Mouse (Mus musculus) kidney, adult 2 months (tissue): ENCODE results near the gene Sesn1. TPM values are rescaled to one million over a fixed set of nuclear protein-coding genes. Genes with fewer than 3 reads are reported as not detected.

ENCODE experiments used
- DNase-seq: peaks from one replicate; pipeline ENCODE4 v3.0.0; 2021
- H3K27ac ChIP-seq: fragments of 200-500 bp; 2 replicates; pipeline ENCODE4 v1.5.1; 2012; ENCODE audit warnings: low read depth, low read length, control low read depth, inconsistent platforms; ENCODE audit not compliant: insufficient read depth
- H3K27me3 ChIP-seq: fragments of 200-500 bp; replicated peaks from 2 replicates; pipeline ENCODE4 v1.6.1; 2012; ENCODE audit warnings: mild to moderate bottlenecking, moderate library complexity, low read length, inconsistent platforms; ENCODE audit not compliant: control insufficient read depth, insufficient read depth
- H3K36me3 ChIP-seq: fragments of 200-500 bp; 2 replicates; pipeline ENCODE4 v1.6.1; 2012; ENCODE audit warnings: mild to moderate bottlenecking, moderate library complexity, low read length, inconsistent platforms; ENCODE audit not compliant: control insufficient read depth, insufficient read depth
- H3K4me1 ChIP-seq: fragments of 200-500 bp; 2 replicates; pipeline ENCODE4 v1.6.1; 2011; ENCODE audit warnings: low read length; ENCODE audit not compliant: control insufficient read depth, insufficient read depth
- H3K4me3 ChIP-seq: fragments of 200-500 bp; 2 replicates; pipeline ENCODE4 v1.5.1; 2011; ENCODE audit warnings: mild to moderate bottlenecking, low read depth, low read length, control low read depth; ENCODE audit not compliant: insufficient read depth
- CTCF ChIP-seq: fragments of 200-500 bp; conservative IDR thresholded peaks from 2 replicates; pipeline ENCODE4 v1.5.1; 2011; ENCODE audit warnings: low read depth, mild to moderate bottlenecking, control low read depth, low read length, moderate library complexity, mixed read lengths; ENCODE audit not compliant: insufficient read depth, insufficient read length
- POLR2A ChIP-seq: fragments of 200-500 bp; IDR thresholded peaks from one replicate; pipeline ENCODE4 v1.6.1; 2011; ENCODE audit warnings: low read depth, low read length, control low read depth
- WGBS: fragments of 180-500 bp; shearing (Covaris S2); methylation state at CpG from one replicate; pipeline ENCODE4 v1.1.7; 2018; 5-methylcytosine and 5-hydroxymethylcytosine counted together
- polyA plus RNA-seq: library from polyadenylated mRNA; depleted of rRNA; stranded (reverse); fragments of >200 nt; gene quantifications from 2 replicates; pipeline ENCODE4 v1.2.3, GENCODE M21; 2012; rRNA removed

The Sesn1 gene
- polyA plus RNA-seq, 1 experiment: 13.2 TPM

DNA sequence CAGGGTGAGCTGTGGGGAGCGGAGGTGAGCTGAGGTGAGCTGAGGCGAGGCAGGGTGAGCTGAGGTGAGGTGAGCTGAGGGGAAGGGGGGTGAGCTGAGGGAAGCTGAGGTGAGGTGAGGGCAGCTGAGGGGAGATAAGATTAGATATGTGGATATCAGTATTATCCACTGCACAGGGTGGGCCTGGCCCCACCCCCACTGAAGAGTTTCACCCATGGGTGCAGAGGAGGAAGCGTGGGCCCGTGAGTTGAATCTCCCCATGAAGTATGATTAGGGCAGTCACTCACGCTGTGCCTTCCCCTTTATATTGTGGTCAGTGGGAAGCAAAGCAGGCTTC is 143.8 kb downstream of the Sesn1 start:
- H3K27ac ChIP-seq: no peak overlapping the region
- no peaks in the 10 kb centered on the region for H3K36me3 ChIP-seq
- no peak for TF ChIP-seq CTCF
- TF ChIP-seq POLR2A: no peak
- no peaks in the 10 kb centered on the region for H3K4me1 ChIP-seq
- DNase-seq: no peak
- no peaks in the 10 kb centered on the region for H3K27me3 ChIP-seq
- H3K4me3 ChIP-seq: no peak overlapping the region
- WGBS: 94% methylated on average over 5 of the region's 5 CpGs

DNA sequence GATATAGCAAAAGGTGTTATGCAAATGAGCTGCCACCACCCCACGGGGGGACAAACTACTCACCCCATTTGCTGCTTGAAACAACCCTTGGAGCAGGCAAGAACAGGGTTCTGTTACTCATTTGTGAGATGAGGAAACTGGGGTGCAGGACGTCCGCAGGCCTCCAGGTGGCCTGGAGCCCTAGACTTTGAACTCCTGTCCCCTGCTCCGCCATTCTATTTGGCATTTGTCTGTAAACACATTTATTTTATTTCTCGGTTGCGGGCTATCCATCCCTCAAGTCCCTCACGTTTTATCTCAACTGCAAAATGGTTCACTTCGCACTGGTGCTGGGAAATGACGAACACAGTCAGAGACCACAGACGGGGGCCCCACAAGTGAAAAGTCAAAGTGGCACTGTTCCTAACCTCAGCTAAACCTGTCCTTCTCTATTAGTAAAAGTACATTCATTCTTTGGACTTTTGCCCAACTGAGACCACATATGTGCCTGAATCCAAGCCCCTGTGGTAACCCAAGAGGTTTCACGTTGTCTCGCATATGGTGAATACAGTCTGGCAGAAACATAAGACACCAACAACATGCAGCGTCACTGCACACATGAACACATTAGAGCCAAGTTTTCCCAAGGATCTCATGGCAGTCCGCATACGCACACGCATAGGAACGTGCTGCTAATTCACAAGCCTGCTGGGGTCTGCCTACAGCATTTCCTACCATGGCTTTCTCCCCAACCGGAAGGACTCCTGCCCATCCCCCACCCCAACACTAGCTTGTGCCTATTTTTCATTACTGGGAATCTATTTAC is 147.9 kb downstream of the Sesn1 start:
- WGBS: 90% methylated on average over 18 of the region's 18 CpGs

More for the DNA sequence above, 147.9 kb downstream of the Sesn1 start:
- H3K4me3 ChIP-seq: no peak overlapping the region
- H3K27me3 ChIP-seq: no peaks in the 10 kb centered on the region
- no peaks in the 10 kb centered on the region for H3K36me3 ChIP-seq
- peak; percentile 63 for DNase-seq
- H3K4me1 ChIP-seq: no peaks in the 10 kb centered on the region
- no peak overlapping the region for H3K27ac ChIP-seq
- TF ChIP-seq POLR2A (no peak), CTCF (no peak)

Other genes starting within 250 kb of the Sesn1 start
- 2.1 and 2.5 TPM in 2 replicates for gene Ccdc162, start 93.3 kb upstream of the Sesn1 start, polyA plus RNA-seq
- gene Cep57l1, start 64 bp upstream of the Sesn1 start, polyA plus RNA-seq: 1.6 and 1.9 TPM in 2 replicates
- 0.24 and 0.50 TPM in 2 replicates for gene Armc2, start 208.5 kb downstream of the Sesn1 start, polyA plus RNA-seq